Mouse (Mus musculus): ENCODE measurements at regions not wholly inside any gene's neighbourhood (a gene's known extent, or its start where the extent isn't known, plus 50 kb on each side); places are given as distances from the start of the nearest gene placed in this dataset.

GRCm38 (mm10) chr14:58967163-58967562 is 175.5 kb downstream of the 1700129C05Rik start:
- DNase-seq, result no peak

GRCm38 (mm10) chr14:58944958-58945357 is 197.7 kb downstream of the 1700129C05Rik start:
- DNase-seq, result no peak

GRCm38 (mm10) chr14:58943267-58943765 is 199.4 kb downstream of the 1700129C05Rik start:
- no peak for DNase-seq

- no peak for DNase-seq
Observed at GRCm38 (mm10) chr14:58939086-58939485, 203.6 kb downstream of the 1700129C05Rik start.

- no peak for DNase-seq
Observed at GRCm38 (mm10) chr14:58938601-58938970, 204.1 kb downstream of the 1700129C05Rik start.

- DNase-seq, result no peak
Observed at GRCm38 (mm10) chr14:58937791-58938600, 204.7 kb downstream of the 1700129C05Rik start.

GRCm38 (mm10) chr14:58937331-58937730 is 205.4 kb downstream of the 1700129C05Rik start:
- no peak for DNase-seq

GRCm38 (mm10) chr14:58936131-58936530 is 206.6 kb downstream of the 1700129C05Rik start:
- DNase-seq, result no peak

GRCm38 (mm10) chr14:58917853-58918252 is 224.8 kb downstream of the 1700129C05Rik start:
- DNase-seq, result no peak

GRCm38 (mm10) chr14:58917228-58917627 is 225.5 kb downstream of the 1700129C05Rik start:
- no peak for DNase-seq

GRCm38 (mm10) chr14:58914937-58915336 is 227.8 kb downstream of the 1700129C05Rik start:
- no peak for DNase-seq

- no peak for DNase-seq
Observed at GRCm38 (mm10) chr14:58910846-58911245, 231.8 kb downstream of the 1700129C05Rik start.

- DNase-seq, result no peak
Observed at GRCm38 (mm10) chr14:58907932-58908331, 234.8 kb downstream of the 1700129C05Rik start.

GRCm38 (mm10) chr14:58907359-58907758 is 235.3 kb downstream of the 1700129C05Rik start:
- DNase-seq, result no peak

GRCm38 (mm10) chr14:58906631-58907030 is 236.1 kb downstream of the 1700129C05Rik start:
- DNase-seq, result no peak

GRCm38 (mm10) chr14:58868176-58868949 is 274.3 kb downstream of the 1700129C05Rik start:
- no peak for DNase-seq

GRCm38 (mm10) chr14:58867396-58868107 is 275.1 kb downstream of the 1700129C05Rik start:
- no peak for DNase-seq

GRCm38 (mm10) chr14:58854871-58855270 is 287.8 kb downstream of the 1700129C05Rik start:
- DNase-seq, result no peak

- no peak for DNase-seq
Observed at GRCm38 (mm10) chr14:58844565-58844964, 298.1 kb downstream of the 1700129C05Rik start.

GRCm38 (mm10) chr14:58842196-58842886 is 300.4 kb downstream of the 1700129C05Rik start:
- no peak for DNase-seq

- DNase-seq, result no peak
Observed at GRCm38 (mm10) chr14:58822938-58823337, 319.8 kb downstream of the 1700129C05Rik start.

GRCm38 (mm10) chr14:58817961-58818504 is 324.7 kb downstream of the 1700129C05Rik start:
- DNase-seq, result no peak

Measured in layer of hippocampus, postnatal 36 days (tissue).